Mouse (Mus musculus): ENCODE measurements around the gene Fuz.

DNA sequence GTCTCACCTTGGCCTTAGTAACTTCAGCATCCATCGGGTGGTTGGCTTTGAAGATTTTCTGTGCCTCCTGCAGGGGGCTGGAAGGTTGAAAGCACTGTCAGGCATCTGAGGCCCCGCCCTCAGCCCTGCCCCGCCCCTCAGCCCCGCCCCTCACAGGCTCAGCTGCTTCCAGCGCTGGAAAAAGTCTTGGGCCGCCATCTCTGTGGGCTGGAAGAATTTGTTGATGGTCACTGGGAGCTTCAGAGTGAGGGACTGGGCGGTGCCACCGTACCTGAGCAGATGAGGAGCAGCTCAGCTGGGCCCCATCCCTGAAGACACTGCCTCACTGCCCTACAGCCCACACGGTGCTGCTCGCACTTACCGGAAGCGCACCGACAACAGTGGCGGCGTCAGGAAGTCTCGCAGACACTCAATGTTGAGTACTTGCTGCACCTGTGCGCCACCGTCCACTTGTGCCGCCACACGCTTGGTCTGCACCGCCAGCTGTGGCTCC lies 5.4 kb downstream of the Fuz start:
- TF ChIP-seq GATA1 (IDR thresholded peaks at IDR 0.05; ENCODE audit: low read length) (no peak), TAL1 (IDR thresholded peaks at IDR 0.05; ENCODE audit: low read length) (no peak)
